Mouse (Mus musculus): Measurements from ENCODE around the gene Arid5b. TPM values are rescaled to one million over a fixed set of nuclear protein-coding genes. Genes with fewer than 3 reads are reported as not detected.

Gene Arid5b
- polyA plus RNA-seq, 1 experiment from 2014 or later, result 27.0 TPM

DNA sequence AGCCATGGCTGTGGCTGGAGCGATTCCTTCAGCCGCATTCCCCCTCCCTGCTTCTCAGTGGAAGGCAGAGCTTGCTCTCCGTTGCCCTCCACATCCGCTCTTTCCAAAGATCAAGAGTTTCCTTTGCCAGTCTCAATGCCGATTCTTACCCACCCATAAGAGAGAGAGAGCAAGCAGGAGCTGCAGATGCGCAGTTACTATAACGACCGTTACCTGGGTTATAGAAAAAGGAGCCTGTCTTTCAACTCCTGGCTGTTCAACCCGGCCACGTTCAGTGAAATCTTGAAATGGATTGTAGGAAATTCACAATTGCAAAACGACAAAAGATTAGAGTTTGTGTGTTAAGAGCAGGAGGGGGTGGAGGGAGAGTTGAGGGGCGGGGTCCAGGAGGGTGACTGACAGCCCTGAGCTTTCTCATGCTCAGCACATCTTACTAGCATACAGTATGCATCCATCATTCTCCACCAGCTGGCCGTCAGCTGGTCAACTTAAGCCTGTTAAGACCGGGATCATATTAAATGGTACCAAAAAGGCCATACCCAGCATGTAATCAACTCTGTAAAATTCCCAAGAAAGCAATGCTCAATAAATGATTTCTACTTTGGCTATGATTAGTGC lies 227.1 kb downstream of the Arid5b start:
- H3K4me2 ChIP-seq (ENCODE audit: low read depth, low read length), result no peak overlapping the region
- WGBS, result 87% methylated on average over 14 of the region's 14 CpGs
- no peak for ATAC-seq
- no peaks in the 10 kb centered on the region for H3K27me3 ChIP-seq (replicated peaks; ENCODE audit: control insufficient read depth, insufficient read depth, low read length)
- no peak overlapping the region for H3K27ac ChIP-seq (ENCODE audit: low read length)
- H3K36me3 ChIP-seq (ENCODE audit: control insufficient read depth, insufficient read depth, low read length), result no peaks in the 10 kb centered on the region
- H3K4me3 ChIP-seq (ENCODE audit: low read length), result no peak overlapping the region
- H3K4me1 ChIP-seq (ENCODE audit: control insufficient read depth, insufficient read depth, low read length), result no peaks in the 10 kb centered on the region
- H3K9me3 ChIP-seq (ENCODE audit: control insufficient read depth, low read length), result no peaks in the 10 kb centered on the region
- no peak overlapping the region for H3K9ac ChIP-seq (ENCODE audit: low read depth, low read length)

DNA sequence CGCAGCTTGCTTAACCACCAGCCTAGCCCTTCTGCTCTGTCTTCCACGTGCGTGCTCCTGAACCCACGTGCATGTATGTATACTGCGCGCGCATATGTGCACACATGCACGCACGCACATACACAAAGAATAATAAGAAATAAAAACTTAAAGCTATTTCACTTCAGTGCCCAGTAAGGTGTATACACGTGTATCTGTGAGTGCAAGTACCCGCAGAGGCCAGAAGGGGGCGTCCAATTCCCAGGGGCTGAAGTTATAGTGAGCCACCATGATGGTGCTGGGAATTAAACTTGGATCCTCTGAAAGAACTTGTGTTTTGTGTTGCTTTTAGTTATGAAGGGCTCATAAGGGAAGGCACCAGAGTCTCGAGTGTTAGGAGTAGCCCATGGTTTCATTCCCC lies 227.7 kb downstream of the Arid5b start:
- no peak overlapping the region for H3K4me3 ChIP-seq (ENCODE audit: low read length)
- no peaks in the 10 kb centered on the region for H3K36me3 ChIP-seq (ENCODE audit: control insufficient read depth, insufficient read depth, low read length)
- H3K4me1 ChIP-seq (ENCODE audit: control insufficient read depth, insufficient read depth, low read length), result no peaks in the 10 kb centered on the region
- H3K27me3 ChIP-seq (replicated peaks; ENCODE audit: control insufficient read depth, insufficient read depth, low read length), result no peaks in the 10 kb centered on the region
- ATAC-seq, result no peak
- H3K27ac ChIP-seq (ENCODE audit: low read length), result no peak overlapping the region
- no peak overlapping the region for H3K9ac ChIP-seq (ENCODE audit: low read depth, low read length)
- WGBS, result 91% methylated on average over 13 of the region's 13 CpGs
- H3K4me2 ChIP-seq (ENCODE audit: low read depth, low read length), result no peak overlapping the region
- no peaks in the 10 kb centered on the region for H3K9me3 ChIP-seq (ENCODE audit: control insufficient read depth, low read length)

DNA sequence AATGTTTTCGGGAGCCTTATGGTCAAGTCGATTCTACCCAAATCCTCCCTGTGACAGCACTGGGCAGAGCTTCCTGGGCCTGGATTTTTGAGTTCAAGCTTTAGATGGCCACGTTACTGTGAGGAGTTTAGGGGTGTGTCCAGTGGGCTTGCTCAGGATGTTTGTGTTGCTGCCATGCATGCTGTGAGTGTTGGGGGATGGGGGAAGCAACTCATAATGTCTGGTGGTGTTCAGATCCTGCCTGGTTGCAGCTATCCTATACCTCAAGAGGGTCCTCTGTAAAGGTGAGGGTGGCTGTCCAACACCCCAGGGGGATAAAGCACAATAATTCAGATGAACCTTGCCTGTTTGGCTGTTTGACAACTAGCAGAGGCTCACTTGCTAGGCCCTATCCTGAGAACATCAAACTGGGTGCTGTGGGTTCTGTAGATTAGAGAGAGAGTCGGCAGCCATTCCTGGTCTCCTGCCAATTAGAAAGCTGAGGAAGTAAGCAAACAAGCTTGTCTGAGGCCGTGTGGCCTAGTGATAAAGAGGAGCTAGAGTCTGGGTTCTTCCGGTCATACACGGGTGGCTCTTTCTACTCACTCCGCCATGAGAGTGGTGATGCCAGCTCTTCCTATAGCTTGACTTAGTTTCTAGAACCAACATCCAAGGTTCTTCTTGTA lies 229.8 kb downstream of the Arid5b start:
- no peaks in the 10 kb centered on the region for H3K27me3 ChIP-seq (replicated peaks; ENCODE audit: control insufficient read depth, insufficient read depth, low read length)
- no peaks in the 10 kb centered on the region for H3K36me3 ChIP-seq (ENCODE audit: control insufficient read depth, insufficient read depth, low read length)
- WGBS, result 78% methylated on average over 8 of the region's 8 CpGs
- H3K27ac ChIP-seq (ENCODE audit: low read length), result no peak overlapping the region
- no peak overlapping the region for H3K4me3 ChIP-seq (ENCODE audit: low read length)
- H3K4me1 ChIP-seq (ENCODE audit: control insufficient read depth, insufficient read depth, low read length), result no peaks in the 10 kb centered on the region
- no peak overlapping the region for H3K4me2 ChIP-seq (ENCODE audit: low read depth, low read length)
- no peak for ATAC-seq
- no peak overlapping the region for H3K9ac ChIP-seq (ENCODE audit: low read depth, low read length)
- H3K9me3 ChIP-seq (ENCODE audit: control insufficient read depth, low read length), result no peaks in the 10 kb centered on the region

DNA sequence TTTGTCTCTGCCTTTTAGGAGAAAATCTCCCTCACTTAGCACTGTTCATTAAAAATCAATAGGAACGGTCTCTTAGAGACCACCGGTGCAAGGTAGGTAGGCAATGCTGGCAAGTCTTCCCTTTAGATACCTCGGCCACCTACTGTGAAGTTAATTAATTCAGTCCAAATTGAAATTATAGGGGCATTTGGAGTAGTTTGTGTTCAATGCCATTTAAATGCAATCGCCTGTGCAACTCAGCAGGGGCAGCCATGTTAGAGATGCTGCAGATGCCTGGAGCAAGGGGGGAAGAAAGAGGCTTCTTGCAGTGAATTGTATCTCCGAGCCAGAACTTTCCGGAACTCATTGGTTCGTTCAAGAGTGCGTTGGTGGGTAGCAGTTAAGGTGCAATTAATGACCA lies 233.7 kb downstream of the Arid5b start:
- no peaks in the 10 kb centered on the region for H3K4me1 ChIP-seq (ENCODE audit: control insufficient read depth, insufficient read depth, low read length)
- H3K36me3 ChIP-seq (ENCODE audit: control insufficient read depth, insufficient read depth, low read length), result no peaks in the 10 kb centered on the region
- H3K9ac ChIP-seq (ENCODE audit: low read depth, low read length), result no peak overlapping the region
- no peaks in the 10 kb centered on the region for H3K27me3 ChIP-seq (replicated peaks; ENCODE audit: control insufficient read depth, insufficient read depth, low read length)
- H3K9me3 ChIP-seq (ENCODE audit: control insufficient read depth, low read length), result no peaks in the 10 kb centered on the region
- 87% methylated on average over 8 of the region's 8 CpGs for WGBS
- H3K4me2 ChIP-seq (ENCODE audit: low read depth, low read length), result no peak overlapping the region
- no peak for ATAC-seq
- H3K27ac ChIP-seq (ENCODE audit: low read length), result no peak overlapping the region
- H3K4me3 ChIP-seq (ENCODE audit: low read length), result no peak overlapping the region

DNA sequence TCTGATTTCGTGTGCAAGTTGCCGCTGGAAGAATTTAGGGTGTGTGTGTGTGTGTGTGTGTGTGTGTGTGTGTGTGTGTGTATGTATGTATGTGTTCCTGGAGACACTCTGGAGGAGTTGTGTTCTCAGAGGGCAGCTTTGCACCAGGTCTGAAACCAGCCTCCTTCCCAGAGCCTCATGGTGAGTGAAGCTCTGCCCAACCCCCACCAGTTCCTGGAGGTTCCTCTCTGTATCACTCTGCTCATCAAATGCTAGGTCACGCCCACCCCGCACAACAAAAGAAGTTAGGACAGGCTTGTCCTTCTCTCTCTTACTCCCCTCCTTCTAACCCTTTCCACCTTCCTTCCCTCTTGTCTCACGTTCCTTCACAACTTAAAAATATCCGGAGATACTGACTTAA lies 234.6 kb downstream of the Arid5b start:
- Histone ChIP-seq H3K9me3 (ENCODE audit: control insufficient read depth, low read length) (no peaks in the 10 kb centered on the region), H3K4me1 (ENCODE audit: control insufficient read depth, insufficient read depth, low read length) (no peaks in the 10 kb centered on the region), H3K4me2 (ENCODE audit: low read depth, low read length) (no peak overlapping the region), H3K36me3 (ENCODE audit: control insufficient read depth, insufficient read depth, low read length) (no peaks in the 10 kb centered on the region), H3K27ac (ENCODE audit: low read length) (no peak overlapping the region), H3K27me3 (replicated peaks; ENCODE audit: control insufficient read depth, insufficient read depth, low read length) (no peaks in the 10 kb centered on the region), H3K4me3 (ENCODE audit: low read length) (no peak overlapping the region), H3K9ac (ENCODE audit: low read depth, low read length) (no peak overlapping the region)
- ATAC-seq, result no peak
- 53% methylated on average over 6 of the region's 6 CpGs for WGBS

Measured in intestine, embryonic 16.5 days (tissue).